Mouse (Mus musculus) thymus, postnatal 25 days (tissue): ENCODE data around the gene Fmo4.
"Not testable (repeated sequence)": the region's sequence is repeated elsewhere in the genome, so short reads cannot be mapped to it uniquely, and the experiment has no call there.

Experiments used
- DNase-seq: peaks from one replicate; pipeline ENCODE4 v3.0.0; 2022

The Fmo4 gene

GRCm38 (mm10) chr1:162792306-162793044, 21.3 kb downstream of the Fmo4 start:
- no peak for DNase-seq

GRCm38 (mm10) chr1:162785222-162785621, 28.6 kb downstream of the Fmo4 start:
- DNase-seq: no peak

GRCm38 (mm10) chr1:162783669-162784248, 30.0 kb downstream of the Fmo4 start:
- DNase-seq: no peak

- not testable (repeated sequence) for DNase-seq
These were observed 32.7 kb downstream of the Fmo4 start for GRCm38 (mm10) chr1:162781035-162781434.

- DNase-seq: no peak
These were observed 35.7 kb downstream of the Fmo4 start for GRCm38 (mm10) chr1:162777943-162778538.

GRCm38 (mm10) chr1:162773661-162774060, 40.1 kb downstream of the Fmo4 start:
- no peak for DNase-seq

- DNase-seq: no peak
These were observed 42.0 kb downstream of the Fmo4 start for GRCm38 (mm10) chr1:162771617-162772360.

- DNase-seq: no peak
These were observed 61.8 kb downstream of the Fmo4 start for GRCm38 (mm10) chr1:162752009-162752408.

GRCm38 (mm10) chr1:162749607-162750006, 64.2 kb downstream of the Fmo4 start:
- no peak for DNase-seq

- no peak for DNase-seq
These were observed 65.0 kb downstream of the Fmo4 start for GRCm38 (mm10) chr1:162748761-162749160.
